Mouse (Mus musculus): ENCODE measurements at regions not wholly inside any gene's neighbourhood (a gene's known extent, or its start where the extent isn't known, plus 50 kb on each side); places are given as distances from the start of the nearest gene placed in this dataset.

GRCm38 (mm10) chr17:45242076-45242475 is 191.5 kb downstream of the Cdc5l start:
- TF ChIP-seq CTCF (IDR thresholded peaks at IDR 0.05; ENCODE audit: low read depth) (no peak), EP300 (IDR thresholded peaks at IDR 0.05; ENCODE audit: low read depth) (no peak)
